Mouse (Mus musculus) forebrain, postnatal 0 days (tissue): ENCODE data around the gene Itfg2. TPM values are rescaled to one million over a fixed set of nuclear protein-coding genes. Genes with fewer than 3 reads are reported as not detected.
"Not testable (repeated sequence)": the region's sequence is repeated elsewhere in the genome, so short reads cannot be mapped to it uniquely, and the experiment has no call there.

Experiments used
- ATAC-seq: fragments of 200-750 bp; cut with Nextera tagmentation; 2 replicates; pipeline ENCODE4 v1.8.0; 2017; ENCODE audit warnings: mild to moderate bottlenecking, moderate library complexity
- DNase-seq: peaks from one replicate; pipeline ENCODE4 v3.0.0-alpha.2; 2015
- H3K27ac ChIP-seq: fragments of 300-500 bp; sonication (generic); 2 replicates; pipeline ENCODE4 v1.5.1; 2014; ENCODE audit warnings: low read depth, mild to moderate bottlenecking, antibody characterized with exemption, low read length, moderate library complexity, mixed read lengths
- H3K27me3 ChIP-seq: fragments of 300-500 bp; sonication (generic); 2 replicates; pipeline ENCODE4 v1.6.1; 2014; ENCODE audit warnings: mild to moderate bottlenecking, low read length, mixed read lengths; ENCODE audit not compliant: insufficient read depth
- H3K36me3 ChIP-seq: fragments of 300-500 bp; sonication (generic); 2 replicates; pipeline ENCODE4 v1.6.1; 2014; ENCODE audit warnings: mild to moderate bottlenecking, moderate library complexity; ENCODE audit not compliant: insufficient read depth
- H3K4me1 ChIP-seq: fragments of 300-500 bp; sonication (generic); 2 replicates; pipeline ENCODE4 v1.6.1; 2014; ENCODE audit warnings: antibody characterized with exemption; ENCODE audit not compliant: insufficient read depth
- H3K4me2 ChIP-seq: fragments of 300-500 bp; sonication (generic); 2 replicates; pipeline ENCODE4 v1.6.1; 2014; ENCODE audit warnings: low read depth, mild to moderate bottlenecking, moderate library complexity
- H3K4me3 ChIP-seq: fragments of 300-500 bp; sonication (generic); 2 replicates; pipeline ENCODE4 v1.5.1; 2014; ENCODE audit warnings: low read depth, low read length, mixed read lengths
- H3K9ac ChIP-seq: fragments of 300-500 bp; sonication (generic); 2 replicates; pipeline ENCODE4 v1.6.1; 2014; ENCODE audit warnings: mild to moderate bottlenecking
- H3K9me3 ChIP-seq: fragments of 300-500 bp; sonication (generic); 2 replicates; pipeline ENCODE4 v1.6.1; 2016; ENCODE audit warnings: low read length
- CTCF ChIP-seq: sonication (generic); IDR thresholded peaks from 2 replicates; pipeline ENCODE4 v1.5.1; 2016; ENCODE audit warnings: antibody characterized with exemption, control low read depth, low read depth
- WGBS: fragments of 180-500 bp; shearing (Covaris S2); extraction: QIAGEN DNeasy Blood & Tissue Kit; methylation state at CpG from one replicate; pipeline ENCODE4 v1.1.7; 2014; 5-methylcytosine and 5-hydroxymethylcytosine counted together
- polyA plus RNA-seq: library from polyadenylated mRNA; unstranded; fragments of >200 nt; fragmentation: Nextera tagmentation; extraction: Ambion mirVana; gene quantifications from 2 replicates; pipeline ENCODE4 v1.2.1, GENCODE M21; 2015
- total RNA-seq: library from RNA; depleted of rRNA; stranded (reverse); fragments of >200 nt; gene quantifications from 2 replicates; pipeline ENCODE4 v1.2.3, GENCODE M21; 2014

Itfg2 gene
- total and polyA plus RNA-seq, 2 experiments from 2014 or later, result 33.7 to 57.6 TPM

GRCm38 (mm10) chr6:128390683-128391082 is 34.0 kb downstream of the Itfg2 start:
- TF ChIP-seq CTCF, result no peak
- no peaks in the 10 kb centered on the region for H3K27me3 ChIP-seq
- WGBS, result 51% methylated on average over 1 of the region's 1 CpGs

GRCm38 (mm10) chr6:128389185-128389584 is 35.5 kb downstream of the Itfg2 start:
- 83% methylated on average over 1 of the region's 1 CpGs for WGBS
- DNase-seq, result no peak
- TF ChIP-seq CTCF, result no peak

More at GRCm38 (mm10) chr6:128390683-128391082, 34.0 kb downstream of the Itfg2 start:
- Histone ChIP-seq H3K9ac (no peak overlapping the region), H3K4me1 (no peaks in the 10 kb centered on the region), H3K27ac (no peak overlapping the region), H3K36me3 (no peaks in the 10 kb centered on the region), H3K4me3 (no peak overlapping the region), H3K4me2 (no peak overlapping the region), H3K9me3 (no peaks in the 10 kb centered on the region)
- no peak for ATAC-seq
- no peak for DNase-seq

GRCm38 (mm10) chr6:128385026-128385425 is 39.7 kb downstream of the Itfg2 start:
- Histone ChIP-seq H3K36me3 (no peaks in the 10 kb centered on the region), H3K27me3 (no peaks in the 10 kb centered on the region), H3K9ac (no peak overlapping the region), H3K4me1 (no peaks in the 10 kb centered on the region), H3K27ac (no peak overlapping the region), H3K4me3 (no peak overlapping the region), H3K9me3 (no peaks in the 10 kb centered on the region), H3K4me2 (no peak overlapping the region)
- no peak for DNase-seq
- WGBS, result 85% methylated on average over 1 of the region's 1 CpGs
- TF ChIP-seq CTCF, result no peak
- ATAC-seq, result no peak

More at GRCm38 (mm10) chr6:128389185-128389584, 35.5 kb downstream of the Itfg2 start:
- H3K27ac ChIP-seq, result no peak overlapping the region
- H3K9me3 ChIP-seq, result no peaks in the 10 kb centered on the region
- H3K36me3 ChIP-seq, result no peaks in the 10 kb centered on the region
- no peak overlapping the region for H3K9ac ChIP-seq
- no peaks in the 10 kb centered on the region for H3K4me1 ChIP-seq
- ATAC-seq, result no peak
- no peaks in the 10 kb centered on the region for H3K27me3 ChIP-seq
- H3K4me2 ChIP-seq, result no peak overlapping the region
- H3K4me3 ChIP-seq, result no peak overlapping the region

- H3K27me3 ChIP-seq, result no peaks in the 10 kb centered on the region
- H3K9ac ChIP-seq, result no peak overlapping the region
- no peaks in the 10 kb centered on the region for H3K36me3 ChIP-seq
- no peaks in the 10 kb centered on the region for H3K4me1 ChIP-seq
- no peak overlapping the region for H3K4me3 ChIP-seq
- no peak for TF ChIP-seq CTCF
- 77% methylated on average over 7 of the region's 7 CpGs for WGBS
- no peak overlapping the region for H3K27ac ChIP-seq
- ATAC-seq (no peak), DNase-seq (no peak)
- no peaks in the 10 kb centered on the region for H3K9me3 ChIP-seq
- H3K4me2 ChIP-seq, result no peak overlapping the region
Measured at GRCm38 (mm10) chr6:128383752-128384151, 41.0 kb downstream of the Itfg2 start.

- 79% methylated on average over 3 of the region's 3 CpGs for WGBS
- no peak for TF ChIP-seq CTCF
Measured at GRCm38 (mm10) chr6:128381254-128381653, 43.5 kb downstream of the Itfg2 start.

GRCm38 (mm10) chr6:128380594-128381167 is 44.0 kb downstream of the Itfg2 start:
- H3K4me1 ChIP-seq, H3K4me2 ChIP-seq, H3K9ac ChIP-seq: not testable (repeated sequence)

More at GRCm38 (mm10) chr6:128381254-128381653, 43.5 kb downstream of the Itfg2 start:
- no peaks in the 10 kb centered on the region for H3K4me1 ChIP-seq
- H3K27ac ChIP-seq, result no peak overlapping the region
- no peak overlapping the region for H3K9ac ChIP-seq
- ATAC-seq, result no peak
- H3K4me3 ChIP-seq, result no peak overlapping the region
- no peak overlapping the region for H3K4me2 ChIP-seq
- H3K27me3 ChIP-seq, result no peaks in the 10 kb centered on the region
- H3K36me3 ChIP-seq, result no peaks in the 10 kb centered on the region
- no peaks in the 10 kb centered on the region for H3K9me3 ChIP-seq
- DNase-seq, result no peak

GRCm38 (mm10) chr6:128379636-128380035 is 45.1 kb downstream of the Itfg2 start:
- DNase-seq (no peak), ATAC-seq (no peak)
- Histone ChIP-seq H3K27ac (no peak overlapping the region), H3K4me1 (no peaks in the 10 kb centered on the region), H3K4me2 (no peak overlapping the region), H3K36me3 (peaks cover under 1% of the 10 kb centered on the region; the same call in 1 of the 2 replicates), H3K9me3 (no peaks in the 10 kb centered on the region), H3K4me3 (no peak overlapping the region), H3K9ac (no peak overlapping the region), H3K27me3 (no peaks in the 10 kb centered on the region)
- no peak for TF ChIP-seq CTCF
- WGBS, result 86% methylated on average over 16 of the region's 16 CpGs

More at GRCm38 (mm10) chr6:128380594-128381167, 44.0 kb downstream of the Itfg2 start:
- not testable (repeated sequence) for H3K36me3 ChIP-seq, H3K4me3 ChIP-seq, H3K27ac ChIP-seq, ATAC-seq, H3K27me3 ChIP-seq, H3K9me3 ChIP-seq, DNase-seq
- TF ChIP-seq CTCF, result peak; percentile 7; the same call in 1 of the 2 replicates
- WGBS, result 100% methylated on average over 1 of the region's 1 CpGs
